Mouse (Mus musculus) myocyte (in vitro differentiated cells): ENCODE results near the gene Rtel1. TPM values are rescaled to one million over a fixed set of nuclear protein-coding genes. Genes with fewer than 3 reads are reported as not detected.

Source experiments
- H3K27me3 ChIP-seq: one replicate; pipeline ENCODE4 v1.6.1; 2011; ENCODE audit not compliant: control insufficient read depth, insufficient read depth, insufficient read length
- H3K36me3 ChIP-seq: one replicate; pipeline ENCODE4 v1.6.1; 2011; ENCODE audit not compliant: control insufficient read depth, insufficient read depth
- H3K4me2 ChIP-seq: one replicate; pipeline ENCODE4 v1.6.1; 2011; ENCODE audit warnings: low read depth, control low read depth
- H3K4me3 ChIP-seq: one replicate; pipeline ENCODE4 v1.5.1; 2011; ENCODE audit warnings: mild to moderate bottlenecking, control low read depth, moderate library complexity
- H3K79me2 ChIP-seq: one replicate; pipeline ENCODE4 v1.6.1; 2011; ENCODE audit not compliant: control insufficient read depth, insufficient read depth
- H3ac ChIP-seq: one replicate; pipeline ENCODE4 v1.6.1; 2011; ENCODE audit not compliant: control insufficient read depth, insufficient read length
- CEBPB ChIP-seq: IDR thresholded peaks from 2 replicates; pipeline ENCODE4 v1.6.1; 2011; ENCODE audit warnings: mild to moderate bottlenecking, moderate library complexity; ENCODE audit not compliant: poor library complexity, insufficient read depth, severe bottlenecking
- E2F4 ChIP-seq: IDR thresholded peaks from one replicate; pipeline ENCODE4 v1.6.1; 2011; ENCODE audit warnings: mild to moderate bottlenecking, control low read depth, moderate library complexity; ENCODE audit not compliant: insufficient read depth
- MAX ChIP-seq: IDR thresholded peaks from one replicate; pipeline ENCODE4 v1.6.1; 2011; ENCODE audit warnings: low read depth, mild to moderate bottlenecking, control low read depth
- MYOD1 ChIP-seq, 3 experiments: IDR thresholded peaks; one replicate each; pipeline ENCODE4 v1.6.1; 2011; ENCODE audit warnings: control low read depth in 2 of 3, low read depth in 2 of 3, mild to moderate bottlenecking in 2 of 3, moderate library complexity in 1 of 3; ENCODE audit not compliant: insufficient read length in 2 of 3, control insufficient read depth in 1 of 3
- MYOG ChIP-seq, 3 experiments: IDR thresholded peaks; one replicate each; pipeline ENCODE4 v1.6.1; 2011; ENCODE audit warnings: control low read depth in 2 of 3, low read depth in 2 of 3, mild to moderate bottlenecking in 2 of 3; ENCODE audit not compliant: insufficient read length in 2 of 3, control insufficient read depth in 1 of 3, insufficient read depth in 1 of 3
- POLR2A ChIP-seq: IDR thresholded peaks from one replicate; pipeline ENCODE4 v1.6.1; 2011; ENCODE audit warnings: low read depth, mild to moderate bottlenecking, control low read depth, moderate library complexity; ENCODE audit not compliant: insufficient read length
- POLR2AphosphoS2 ChIP-seq: IDR thresholded peaks from one replicate; pipeline ENCODE4 v1.6.1; 2011; ENCODE audit warnings: low read depth, control low read depth; ENCODE audit not compliant: insufficient read length
- REST ChIP-seq: IDR thresholded peaks from one replicate; pipeline ENCODE4 v1.6.1; 2011; ENCODE audit warnings: mild to moderate bottlenecking, control low read depth, moderate library complexity; ENCODE audit not compliant: insufficient read depth, insufficient read length
- SRF ChIP-seq: IDR thresholded peaks from one replicate; pipeline ENCODE4 v1.6.1; 2011; ENCODE audit warnings: low read depth; ENCODE audit not compliant: control insufficient read depth, insufficient read length
- TCF12 ChIP-seq: IDR thresholded peaks from one replicate; pipeline ENCODE4 v1.6.1; 2011; ENCODE audit warnings: mild to moderate bottlenecking, control low read depth; ENCODE audit not compliant: poor library complexity, insufficient read depth, severe bottlenecking
- TCF3 ChIP-seq: IDR thresholded peaks from one replicate; pipeline ENCODE4 v1.6.1; 2011; ENCODE audit warnings: low read depth, control low read depth; ENCODE audit not compliant: insufficient read length
- USF1 ChIP-seq: IDR thresholded peaks from one replicate; pipeline ENCODE4 v1.6.1; 2011; ENCODE audit warnings: low read depth, mild to moderate bottlenecking, control low read depth, moderate library complexity
- polyA plus RNA-seq: library from polyadenylated mRNA; unstranded; fragments of >200 nt; fragmentation: generic; extraction: Trizol; gene quantifications from one replicate; pipeline ENCODE4 v1.2.1, GENCODE M21; 2012; ENCODE audit warnings: missing spikeins

Rtel1 gene
- polyA plus RNA-seq, 1 experiment, result 23.6 TPM

DNA sequence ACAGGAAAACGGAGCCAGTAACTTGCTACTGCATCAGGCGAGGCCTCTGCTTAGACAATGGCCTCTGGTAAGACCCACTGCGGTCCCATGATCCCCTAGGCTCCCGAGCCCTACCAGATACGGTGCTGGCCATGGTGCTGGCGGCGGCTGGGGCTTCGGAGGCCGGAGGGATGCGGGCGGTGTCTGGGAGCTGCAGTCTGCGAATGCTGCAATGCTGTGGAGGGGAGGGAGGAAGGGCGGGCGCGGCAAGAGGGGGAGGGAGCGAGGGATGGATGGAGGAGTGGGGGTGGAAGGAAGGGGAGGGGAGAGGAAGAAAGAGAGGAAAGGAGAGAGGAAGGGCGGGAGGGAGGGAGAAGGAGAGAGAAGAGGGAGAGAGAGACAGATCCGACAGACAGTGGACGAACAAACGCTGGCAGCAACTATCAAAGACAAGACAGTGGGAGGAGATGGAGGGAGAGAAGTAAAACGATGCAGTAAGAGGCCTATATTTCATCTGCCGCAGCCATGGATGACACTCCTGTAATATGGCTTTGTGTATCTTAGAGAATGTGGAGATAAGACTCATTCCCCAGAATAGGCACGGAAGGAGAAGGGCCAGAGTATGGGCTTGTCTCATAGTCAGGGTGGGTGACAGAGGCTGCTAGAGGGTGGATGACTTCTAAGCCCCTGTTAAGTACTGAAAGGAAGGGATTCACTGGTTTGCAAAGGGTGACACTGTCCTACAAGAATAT, 5.3 kb upstream of the Rtel1 start, which contains the start of gene Stmn3:
Stmn3 (minus strand) TSS at position 421 of the 731 bp plus-strand sequence.
- peaks cover 18% of the 10 kb centered on the region for H3K27me3 ChIP-seq
- TF ChIP-seq REST, result peak; percentile 86
- TF ChIP-seq MYOG (IDR thresholded peaks at IDR 0.05; ENCODE audit: control insufficient read depth in 1 of 3, insufficient read depth in 1 of 3, insufficient read length in 2 of 3, low read depth in 2 of 3), result no peak
- TF ChIP-seq TCF3, result no peak
- no peak for TF ChIP-seq CEBPB
- TF ChIP-seq MAX, result no peak
- TF ChIP-seq USF1, result no peak
- no peak for TF ChIP-seq TCF12
- no peak within 1 kb of the TSS for H3ac ChIP-seq
- H3K4me2 ChIP-seq, result no peak within 1 kb of the TSS
- no peaks in the 10 kb centered on the region for H3K36me3 ChIP-seq
- H3K79me2 ChIP-seq, result no peaks in the 10 kb centered on the region
- H3K4me3 ChIP-seq, result no peak within 1 kb of the TSS

- Histone ChIP-seq H3K4me3 (peak overlapping the region; percentile 65), H3K4me2 (peak overlapping the region; percentile 93), H3K79me2 (peaks cover 13% of the 10 kb centered on the region), H3K27me3 (no peaks in the 10 kb centered on the region), H3K36me3 (no peaks in the 10 kb centered on the region), H3ac (peak overlapping the region; percentile 52)
- TF ChIP-seq TCF12 (no peak), E2F4 (no peak), MYOD1 (IDR thresholded peaks at IDR 0.05; ENCODE audit: control insufficient read depth in 1 of 3, insufficient read length in 2 of 3, low read depth in 2 of 3) (no peak), USF1 (no peak), TCF3 (no peak), SRF (no peak)
Measured at GRCm38 (mm10) chr2:181320103-181320499, 562 bp downstream of the Rtel1 start.

DNA sequence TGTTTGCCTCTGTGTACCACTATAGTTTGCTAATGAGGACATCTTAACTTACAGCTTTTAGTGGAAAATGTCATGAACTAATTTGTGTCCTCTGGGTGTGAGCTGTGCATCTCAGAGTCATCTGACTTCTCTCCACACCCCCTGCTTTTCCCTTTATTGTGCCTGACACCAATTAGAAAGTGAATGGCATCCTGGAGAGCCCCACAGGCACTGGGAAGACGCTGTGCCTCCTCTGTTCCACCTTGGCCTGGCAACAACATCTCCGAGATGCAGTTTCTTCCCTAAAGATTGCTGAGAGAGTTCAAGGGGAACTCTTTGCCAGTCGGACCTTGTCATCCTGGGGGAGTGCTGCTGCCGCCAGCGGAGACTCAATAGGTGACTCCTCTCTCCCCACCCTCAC, 2.6 kb downstream of the Rtel1 start:
- Histone ChIP-seq H3ac (no peak overlapping the region), H3K27me3 (no peaks in the 10 kb centered on the region), H3K36me3 (no peaks in the 10 kb centered on the region), H3K4me2 (no peak overlapping the region), H3K79me2 (peaks cover 13% of the 10 kb centered on the region), H3K4me3 (no peak overlapping the region)
- TF ChIP-seq REST (no peak), MYOD1 (IDR thresholded peaks at IDR 0.05; ENCODE audit: control insufficient read depth in 1 of 3, insufficient read length in 2 of 3, low read depth in 2 of 3) (no peak), CEBPB (no peak), MAX (no peak), POLR2A (no peak), POLR2AphosphoS2 (no peak), TCF3 (no peak), SRF (no peak)

GRCm38 (mm10) chr2:181326098-181326497, 6.6 kb downstream of the Rtel1 start:
- Histone ChIP-seq H3K27me3 (no peaks in the 10 kb centered on the region), H3K4me2 (no peak overlapping the region), H3K79me2 (no peaks in the 10 kb centered on the region), H3ac (no peak overlapping the region), H3K4me3 (no peak overlapping the region), H3K36me3 (peaks cover 20% of the 10 kb centered on the region)
- no peak for TF ChIP-seq SRF
- TF ChIP-seq TCF3, result no peak
- TF ChIP-seq POLR2A, result no peak
- TF ChIP-seq CEBPB, result peak; percentile 25; the same call in 1 of the 2 replicates

GRCm38 (mm10) chr2:181332542-181332941, 13.0 kb downstream of the Rtel1 start:
- no peak overlapping the region for H3ac ChIP-seq
- peaks cover 38% of the 10 kb centered on the region for H3K36me3 ChIP-seq
- no peak overlapping the region for H3K4me2 ChIP-seq
- no peak overlapping the region for H3K4me3 ChIP-seq
- H3K27me3 ChIP-seq, result no peaks in the 10 kb centered on the region
- TF ChIP-seq POLR2A (no peak), CEBPB (no peak), SRF (no peak), MYOD1 (IDR thresholded peaks at IDR 0.05; ENCODE audit: control insufficient read depth in 1 of 3, insufficient read length in 2 of 3, low read depth in 2 of 3) (no peak), TCF3 (no peak)
- H3K79me2 ChIP-seq, result no peaks in the 10 kb centered on the region

GRCm38 (mm10) chr2:181334023-181334422, 14.5 kb downstream of the Rtel1 start:
- H3K27me3 ChIP-seq, result no peaks in the 10 kb centered on the region
- H3K4me2 ChIP-seq, result no peak overlapping the region
- TF ChIP-seq POLR2AphosphoS2 (no peak), REST (no peak), MAX (no peak), CEBPB (no peak), SRF (no peak), TCF3 (no peak), POLR2A (no peak), MYOG (IDR thresholded peaks at IDR 0.05; ENCODE audit: control insufficient read depth in 1 of 3, insufficient read depth in 1 of 3, insufficient read length in 2 of 3, low read depth in 2 of 3) (no peak), USF1 (no peak), MYOD1 (IDR thresholded peaks at IDR 0.05; ENCODE audit: control insufficient read depth in 1 of 3, insufficient read length in 2 of 3, low read depth in 2 of 3) (no peak), TCF12 (no peak), E2F4 (no peak)
- no peaks in the 10 kb centered on the region for H3K79me2 ChIP-seq
- H3K4me3 ChIP-seq, result no peak overlapping the region
- H3K36me3 ChIP-seq, result peaks cover 44% of the 10 kb centered on the region
- no peak overlapping the region for H3ac ChIP-seq
